Mouse (Mus musculus) heart, adult 10 weeks (tissue): Measurements from ENCODE around the gene Gm15294. TPM values are rescaled to one million over a fixed set of nuclear protein-coding genes. Genes with fewer than 3 reads are reported as not detected.

Experiments used
- polyA plus RNA-seq: library from polyadenylated mRNA; stranded (reverse); fragments of 350-450 nt; fragmentation: Illumina TruSeq; extraction: RNeasy Lipid Tissue Mini Kit (QIAGEN cat#74804); gene quantifications from one replicate; pipeline ENCODE4 v1.2.3, GENCODE M21; 2014; ENCODE audit warnings: low read depth, low replicate concordance

Gm15294 gene
- polyA plus RNA-seq: not detected

GRCm38 (mm10) chrX:141875135-141875534 is at the start of gene Gm15294:
Gene Gm15294 (minus strand): TSS chrX:141875235.

Other genes with a start within 250 kb of the Gm15294 start
- not detected for gene Irs4, start 150.0 kb downstream of the Gm15294 start, polyA plus RNA-seq